Mouse (Mus musculus) lung, adult 18-20 months (tissue): ENCODE data around the gene Nck2.
"Not testable (repeated sequence)": the region's sequence is repeated elsewhere in the genome, so short reads cannot be mapped to it uniquely, and the experiment has no call there.

Experiments used
- DNase-seq, 2 experiments: peaks; one replicate each; pipeline ENCODE4 v3.0.0; 2022; ENCODE audit warnings: mixed read lengths in 2 of 2

Nck2 gene

DNA sequence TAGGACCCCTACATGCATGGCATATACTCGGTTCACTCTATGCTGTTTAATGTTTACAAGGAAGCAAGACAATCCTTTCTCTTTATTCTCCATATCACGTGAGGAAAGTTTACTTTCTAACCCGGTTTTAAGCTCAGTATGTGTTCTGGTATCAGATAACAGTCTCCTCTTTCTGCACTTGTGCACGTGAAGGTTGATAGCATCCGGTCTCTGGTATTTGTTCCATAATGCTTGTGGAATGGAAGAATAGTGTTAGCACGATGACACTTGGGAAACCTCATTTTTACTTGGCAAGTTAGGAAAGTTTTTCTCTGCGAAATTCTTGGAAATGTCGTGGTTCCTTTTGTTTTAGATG lies 58.4 kb downstream of the Nck2 start:
- DNase-seq: no peak

DNA sequence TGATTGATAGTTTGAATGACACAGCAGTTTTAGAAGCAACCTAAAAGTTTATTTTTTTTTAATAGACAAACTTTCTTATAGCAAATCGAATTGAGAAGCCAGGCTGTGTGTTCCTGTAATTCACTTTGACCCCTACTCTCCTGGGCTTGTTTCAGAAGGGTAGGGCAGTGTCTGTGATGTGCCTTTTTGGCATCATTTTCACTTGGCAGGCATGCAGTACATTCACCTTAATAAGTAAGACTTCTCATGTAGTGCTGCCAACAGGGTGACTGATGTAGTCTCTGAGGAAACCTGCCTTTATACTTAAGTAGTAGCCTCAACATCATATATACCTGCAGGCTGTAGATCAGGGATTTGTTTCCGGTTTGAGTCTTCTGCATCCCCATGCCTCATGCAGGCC lies 58.9 kb downstream of the Nck2 start:
- no peak for DNase-seq

DNA sequence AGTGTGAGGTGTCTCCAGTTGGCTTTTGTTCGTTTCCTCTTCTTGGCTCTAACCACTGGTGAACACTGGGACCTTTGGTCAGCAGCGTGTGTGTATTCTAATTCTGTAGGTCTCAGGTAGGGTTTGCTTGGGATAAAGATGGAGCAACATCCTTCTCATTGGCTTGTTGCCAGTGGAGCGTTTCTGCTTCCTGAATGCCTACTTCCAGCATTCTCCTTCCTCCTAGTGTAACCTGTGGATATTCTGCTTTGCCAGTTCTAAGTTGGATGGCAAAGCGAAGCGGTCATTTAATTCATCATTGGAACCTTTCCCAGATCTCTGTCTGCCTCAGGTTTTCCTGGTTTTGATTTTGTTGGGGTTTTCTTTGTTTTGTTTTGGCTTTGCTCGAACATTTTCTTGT lies 59.3 kb downstream of the Nck2 start:
- no peak for DNase-seq

DNA sequence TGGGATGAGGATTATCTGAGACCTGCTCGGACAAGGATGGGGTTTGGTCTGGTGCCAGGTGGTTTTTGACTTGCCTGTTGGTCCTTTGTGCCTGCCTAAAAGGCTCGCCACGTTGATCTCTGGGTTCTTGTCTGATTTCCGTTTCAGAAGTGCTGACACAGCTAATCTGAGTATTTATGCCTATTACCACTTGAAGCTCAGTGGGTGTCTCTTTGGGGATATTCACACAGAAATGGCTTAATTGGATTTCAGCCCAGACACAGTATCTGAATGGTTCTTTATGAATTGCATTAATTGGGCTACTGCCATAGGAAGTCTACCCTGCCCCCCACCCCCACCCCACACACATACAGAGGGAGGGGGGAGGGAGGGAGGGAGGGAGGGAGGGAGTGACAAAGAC lies 59.9 kb downstream of the Nck2 start:
- no peak for DNase-seq

DNA sequence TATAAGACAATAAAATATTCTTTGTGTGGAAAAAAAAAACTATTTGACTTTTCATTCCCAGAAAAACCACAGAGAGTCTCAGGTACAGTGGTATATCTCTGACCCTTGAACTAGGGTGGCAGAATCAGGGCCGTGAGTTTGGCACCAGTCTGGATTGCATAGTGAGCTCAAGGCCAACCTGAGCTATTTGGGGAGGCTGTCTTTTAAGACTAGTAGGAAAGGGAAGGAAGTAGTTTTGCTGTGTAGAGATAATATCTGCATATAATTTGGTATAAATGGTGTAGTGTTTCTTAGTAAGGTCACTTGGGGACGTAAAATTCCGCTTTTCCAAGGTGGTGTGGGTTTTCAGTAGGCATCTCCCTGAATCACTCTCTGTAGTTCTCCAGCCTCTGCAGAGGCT lies 62.3 kb downstream of the Nck2 start:
- no peak for DNase-seq

DNA sequence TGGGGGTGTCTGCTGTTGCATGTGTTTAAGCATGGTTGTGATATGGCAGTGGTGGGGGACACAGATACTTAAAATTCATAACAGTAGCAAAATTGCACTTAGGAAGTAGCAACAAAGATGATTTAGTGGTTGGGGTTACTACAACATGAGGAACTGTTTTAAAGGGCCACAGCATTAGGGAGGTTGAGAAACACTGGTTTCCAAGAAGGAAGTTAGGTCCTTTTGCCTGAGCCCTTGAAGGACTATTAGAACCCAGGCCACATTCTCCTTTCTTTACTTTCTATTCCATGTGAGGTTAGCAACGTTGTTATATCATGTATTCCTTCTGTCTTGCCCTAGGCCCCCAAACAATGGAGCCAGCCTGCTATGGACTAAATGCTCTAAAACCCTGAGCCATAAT lies 63.4 kb downstream of the Nck2 start:
- DNase-seq: no peak

DNA sequence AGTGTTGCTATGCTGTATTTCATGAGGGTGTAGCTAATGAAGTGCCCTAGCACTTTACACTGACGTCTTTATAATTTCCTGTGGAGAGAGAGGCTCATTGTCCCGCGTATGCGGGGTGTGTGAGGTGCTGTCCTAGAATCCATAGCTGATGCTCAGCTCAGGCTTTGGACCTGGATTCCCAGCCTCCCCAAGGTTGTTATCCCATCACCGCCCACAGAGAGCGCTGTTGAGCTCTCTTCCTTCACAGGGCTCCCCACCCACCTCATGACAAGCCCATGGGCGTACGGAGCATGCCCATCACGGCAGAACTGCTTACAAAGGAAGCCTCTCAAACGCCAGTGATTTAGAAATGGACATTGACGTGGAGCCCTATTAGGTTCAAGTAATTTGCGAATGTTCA lies 66.9 kb downstream of the Nck2 start:
- DNase-seq: no peak

DNA sequence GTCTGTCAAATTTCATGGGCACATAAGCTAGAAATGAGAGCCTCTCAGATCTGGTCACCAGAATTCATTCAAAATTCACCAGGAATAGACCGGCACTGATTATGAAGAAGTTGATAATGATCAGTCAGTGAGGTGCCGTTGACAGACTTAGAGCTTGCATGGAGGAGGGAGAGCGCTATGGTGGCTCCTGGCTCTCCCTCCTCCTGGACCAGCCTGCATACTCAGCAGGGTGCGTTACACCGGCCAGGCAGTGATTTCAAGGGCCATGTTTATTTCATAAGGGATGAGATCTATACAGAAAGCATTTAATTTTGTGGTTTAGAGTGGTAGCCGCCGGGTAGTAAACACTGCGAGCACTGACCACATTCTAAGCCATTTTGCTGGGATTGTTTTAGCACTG lies 67.3 kb downstream of the Nck2 start:
- DNase-seq: no peak

DNA sequence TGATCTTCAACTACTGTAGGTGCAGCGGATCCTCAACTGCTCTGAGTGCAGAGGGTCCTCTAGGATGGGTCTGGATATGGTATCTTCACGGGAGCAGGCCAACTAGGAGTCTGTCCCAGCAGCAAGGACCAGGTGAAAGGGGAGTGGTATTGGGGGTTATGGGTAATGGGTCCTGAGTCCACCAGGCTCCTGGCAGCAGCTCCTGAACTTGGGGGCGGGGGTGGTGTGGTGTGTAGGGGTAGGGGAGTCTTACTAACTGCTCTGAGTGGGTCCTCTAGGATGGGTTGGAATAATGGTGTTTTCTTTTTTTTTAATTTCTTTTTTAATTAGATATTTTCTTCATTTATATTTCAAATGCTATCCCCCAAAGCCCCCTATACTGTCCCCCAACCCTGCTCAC lies 73.0 kb downstream of the Nck2 start:
- no peak for DNase-seq

DNA sequence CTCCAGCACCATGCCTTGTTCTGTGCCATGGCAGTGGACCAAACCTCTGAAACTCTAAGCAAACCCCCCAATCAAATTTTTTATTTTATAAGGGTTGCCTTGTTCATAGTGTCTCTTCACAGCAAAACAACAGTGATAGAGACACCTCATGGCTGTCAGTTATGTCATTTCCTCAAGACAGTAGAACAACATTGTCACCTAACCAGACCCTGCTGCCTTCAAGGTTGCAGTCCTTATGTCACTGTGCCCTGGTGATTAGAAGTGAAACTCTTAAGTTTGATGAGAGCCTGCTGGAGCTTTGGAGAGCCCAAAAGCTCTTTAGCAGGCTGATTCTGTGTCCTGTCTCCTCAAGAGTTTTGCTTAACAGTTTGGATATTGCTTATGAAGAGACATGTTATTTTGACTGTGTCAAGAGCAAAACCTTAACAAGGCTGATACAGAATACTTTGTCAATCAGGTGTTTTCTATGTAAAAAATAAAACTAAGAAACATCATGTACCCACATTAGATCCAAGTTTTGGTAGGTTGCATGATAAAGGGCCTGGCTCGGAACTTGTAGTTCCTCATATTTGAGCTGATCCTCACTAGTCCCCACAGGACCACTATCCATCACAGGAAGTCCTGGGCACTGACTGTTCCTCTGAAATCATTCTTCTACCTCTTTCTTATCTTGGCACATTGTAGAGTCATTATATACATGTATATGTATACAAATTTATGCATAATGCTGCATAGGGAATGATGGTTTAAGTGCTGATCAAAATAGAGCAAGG lies 76.0 kb downstream of the Nck2 start:
- DNase-seq: no peak

DNA sequence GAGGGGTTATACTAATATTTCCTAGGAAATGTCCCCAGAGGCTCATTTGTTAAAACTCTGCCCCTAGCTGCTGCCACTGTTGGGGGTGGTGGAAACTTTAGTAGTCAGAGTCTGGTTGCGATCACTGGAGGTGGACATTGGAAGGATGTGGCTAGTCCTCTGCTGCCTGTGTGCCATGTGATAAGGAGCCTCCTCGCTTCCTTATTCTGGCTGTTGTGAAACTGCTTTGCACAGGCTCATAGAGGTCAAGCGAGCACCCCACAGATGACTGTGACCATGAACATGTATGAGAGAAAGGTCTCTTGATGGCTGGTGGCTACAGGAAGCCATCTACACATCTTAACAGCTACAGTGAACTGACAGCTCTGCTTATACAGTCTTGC lies 76.6 kb downstream of the Nck2 start:
- DNase-seq: no peak

DNA sequence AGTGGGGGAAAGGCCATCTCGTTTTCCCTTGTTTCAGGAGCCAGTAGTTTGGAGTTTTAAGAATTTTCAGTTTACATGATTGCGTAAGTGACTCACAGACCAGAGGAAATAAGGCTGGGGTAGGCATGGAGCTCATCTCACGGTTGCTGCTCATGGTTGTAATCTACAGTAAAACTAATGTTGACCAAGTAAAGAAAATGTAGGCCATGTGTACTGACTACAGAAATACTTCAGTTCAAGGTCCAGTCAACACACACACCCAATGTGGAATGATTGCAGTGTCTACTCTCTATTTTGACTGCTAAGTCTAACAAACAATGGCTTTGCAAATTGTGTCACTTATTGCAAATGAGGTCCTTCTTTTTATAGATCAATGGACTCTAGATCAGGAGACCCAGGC lies 77.1 kb downstream of the Nck2 start:
- no peak for DNase-seq

DNA sequence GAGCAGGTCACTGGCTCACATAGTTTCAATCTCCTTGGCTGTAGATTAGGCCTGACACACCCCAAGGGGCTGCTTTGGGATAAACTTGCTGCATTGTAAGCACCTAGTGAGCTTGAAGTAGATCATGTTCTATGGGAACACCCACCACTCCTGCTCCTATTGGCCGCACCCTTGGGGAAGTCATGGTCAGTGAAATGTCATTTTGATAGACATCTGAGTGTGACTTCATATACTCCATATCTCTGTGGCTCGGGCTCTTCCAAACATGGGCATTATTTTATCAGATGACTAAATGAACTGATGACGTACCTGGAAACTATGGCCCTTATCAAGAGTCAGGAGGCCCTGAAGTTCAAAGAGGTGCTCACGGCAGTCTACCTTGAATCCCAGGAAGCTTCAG lies 77.6 kb downstream of the Nck2 start:
- DNase-seq: no peak

DNA sequence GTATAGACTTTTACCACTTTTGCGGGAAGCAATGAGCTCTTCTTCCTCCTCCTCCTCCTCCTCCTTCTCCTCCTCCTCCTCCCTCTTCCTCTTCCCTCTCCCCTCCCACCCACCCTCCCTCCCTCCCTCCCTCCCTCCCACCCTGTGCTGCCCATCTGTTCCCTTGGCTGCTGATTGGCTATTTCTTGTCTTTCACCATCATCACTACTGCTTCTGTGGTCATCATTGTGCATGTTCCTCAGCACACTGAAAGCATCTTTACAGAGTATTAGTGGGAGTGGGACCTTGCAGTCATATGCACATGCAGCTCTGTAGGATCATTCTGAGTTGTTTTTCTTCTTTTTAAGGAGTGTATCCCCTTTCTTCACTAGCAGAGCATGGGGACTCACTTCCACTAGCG lies 78.6 kb downstream of the Nck2 start:
- no peak for DNase-seq

DNA sequence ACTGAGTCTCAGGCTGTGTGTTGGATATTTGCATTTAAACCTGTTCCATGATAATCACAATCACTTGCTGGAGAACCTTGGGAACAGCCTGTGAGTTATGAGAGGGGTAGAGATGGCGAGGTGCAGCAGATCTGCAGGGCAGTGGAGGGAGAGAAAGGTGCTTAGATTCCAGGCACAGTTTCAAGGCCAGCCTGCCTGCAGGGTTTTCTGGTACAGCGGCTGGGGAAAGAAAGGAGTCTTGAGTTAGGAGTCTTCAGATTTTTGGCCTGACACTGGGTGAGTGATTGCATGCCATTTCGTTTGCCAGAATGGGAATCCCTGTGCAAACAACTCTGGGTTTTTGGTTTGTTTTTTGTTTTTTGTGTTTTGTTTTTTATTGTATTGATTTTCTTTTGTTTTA lies 80.0 kb downstream of the Nck2 start:
- DNase-seq: no peak

DNA sequence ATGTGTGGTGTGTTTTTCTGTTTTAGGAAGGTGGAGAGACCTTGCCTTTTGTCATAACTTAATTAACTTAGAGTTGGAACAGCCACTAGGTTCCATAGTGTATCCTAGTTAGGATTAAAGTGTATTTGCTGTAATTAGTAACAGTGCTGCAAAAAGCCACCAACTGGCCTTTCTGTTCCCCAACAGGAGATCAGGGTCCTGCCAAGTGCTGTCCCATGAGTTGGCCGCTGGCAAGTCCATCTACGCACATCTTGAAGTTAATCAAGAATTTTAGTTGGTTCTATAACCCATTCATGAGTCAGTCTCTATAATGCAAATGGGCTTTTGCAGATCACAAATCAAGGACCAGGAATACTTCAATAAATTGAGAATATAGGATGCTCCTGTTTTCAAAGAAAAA lies 83.9 kb downstream of the Nck2 start:
- DNase-seq: no peak

DNA sequence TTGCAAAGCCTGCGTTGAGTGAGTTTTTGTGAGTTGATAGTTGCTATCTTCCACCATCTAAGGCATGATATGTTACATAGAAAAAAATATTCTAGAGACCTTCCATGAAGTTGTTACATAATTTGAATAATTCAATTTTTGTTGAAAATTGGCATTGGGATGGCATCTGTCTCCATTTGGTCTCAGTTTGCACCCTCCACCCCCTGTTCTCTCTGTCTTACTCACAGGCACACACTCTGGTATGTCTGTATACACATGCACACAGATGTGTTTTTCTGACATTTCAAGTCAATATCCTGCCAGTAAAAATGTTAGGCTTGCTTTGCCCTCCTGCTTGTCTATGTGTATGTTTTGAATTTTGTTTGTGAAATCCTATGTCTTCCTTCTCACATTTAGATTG lies 84.7 kb downstream of the Nck2 start:
- no peak for DNase-seq

DNA sequence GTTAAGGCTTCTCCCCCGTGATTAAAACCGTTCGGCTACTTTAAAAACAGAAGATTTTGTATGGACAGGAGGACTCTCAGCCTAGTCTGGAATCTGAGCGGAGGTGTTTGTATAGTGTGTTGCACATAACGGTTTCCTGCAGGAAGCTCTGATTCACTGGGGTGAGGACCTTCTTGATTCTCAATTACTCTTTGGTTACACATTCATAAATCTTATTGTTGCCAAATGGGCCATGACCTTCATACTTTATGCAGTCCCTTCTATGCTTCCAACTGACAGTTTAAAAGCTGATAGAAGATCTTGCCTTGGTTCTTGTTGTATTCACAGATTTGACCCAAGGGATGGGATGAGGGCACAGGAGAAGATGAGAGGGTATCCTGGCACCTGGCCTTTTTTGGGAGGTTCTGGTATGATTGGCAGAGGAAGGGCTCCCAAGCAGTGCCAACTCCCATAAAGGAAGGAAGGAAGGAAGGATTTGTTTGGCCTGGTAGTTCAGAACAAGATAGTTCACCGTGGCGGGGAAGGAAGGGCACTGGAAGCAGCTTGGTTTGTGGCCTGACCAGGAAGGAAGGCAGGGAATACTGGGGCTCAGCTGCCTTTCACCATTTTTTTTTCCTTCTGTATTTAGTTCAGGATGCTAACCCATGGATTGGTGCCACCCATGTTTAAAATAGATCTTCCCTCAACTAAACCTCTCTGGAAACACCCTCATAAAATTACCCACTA lies 86.1 kb downstream of the Nck2 start:
- peak in 1 of 2 experiments; percentile 28 for DNase-seq

DNA sequence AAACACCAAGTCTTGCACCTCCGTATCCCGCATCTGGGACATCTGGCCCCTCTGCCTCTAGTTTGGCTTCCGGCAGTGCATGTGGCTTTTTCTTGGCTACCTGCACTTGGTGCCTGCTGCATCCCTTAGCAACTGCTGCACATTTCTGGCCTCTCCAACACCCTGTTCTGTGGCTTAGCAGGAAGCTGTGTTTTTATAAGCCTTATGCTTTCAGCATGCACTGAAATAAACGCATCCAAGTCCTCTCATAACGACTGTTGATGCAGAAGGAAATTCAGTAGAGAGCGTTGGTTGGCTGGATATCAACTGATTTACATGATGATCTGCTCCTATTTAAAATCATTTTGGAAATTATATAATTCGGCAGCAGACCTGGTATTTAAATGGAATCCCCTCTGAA lies 86.9 kb downstream of the Nck2 start:
- DNase-seq: no peak

DNA sequence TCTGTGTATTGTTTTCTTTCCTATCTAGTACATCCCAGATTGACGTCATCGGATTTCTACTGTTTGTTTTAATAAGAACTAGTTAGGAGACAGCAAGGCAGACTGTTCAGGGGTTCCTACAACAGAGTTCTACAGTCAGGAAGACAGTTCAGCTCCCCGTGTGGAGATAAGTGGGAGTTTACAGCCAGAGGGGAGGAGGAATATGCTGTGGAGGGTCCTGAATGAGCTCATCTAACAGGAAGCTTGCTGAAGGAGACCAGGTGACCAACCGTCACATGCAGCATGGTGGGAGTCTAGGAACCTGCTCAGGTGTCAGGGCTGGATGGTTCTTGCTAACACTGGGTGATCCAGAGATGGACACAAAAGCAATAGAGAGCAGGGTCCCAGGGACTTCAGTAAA lies 87.9 kb downstream of the Nck2 start:
- no peak for DNase-seq

DNA sequence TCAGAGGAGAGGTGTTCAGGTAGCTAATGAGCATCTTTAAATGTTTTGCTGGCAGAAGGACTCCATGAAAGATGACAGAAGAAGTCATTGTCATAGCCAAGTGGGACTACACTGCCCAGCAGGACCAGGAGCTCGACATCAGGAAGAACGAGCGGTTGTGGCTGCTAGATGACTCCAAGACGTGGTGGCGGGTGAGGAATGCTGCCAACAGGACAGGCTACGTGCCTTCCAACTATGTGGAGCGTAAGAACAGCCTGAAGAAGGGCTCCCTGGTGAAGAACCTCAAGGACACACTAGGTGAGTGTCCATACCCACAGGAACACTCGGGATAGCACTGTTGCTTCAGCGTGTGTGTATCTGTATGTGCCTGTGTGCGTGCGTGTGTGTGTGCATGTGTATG lies 89.1 kb downstream of the Nck2 start:
- not testable (repeated sequence) for DNase-seq

DNA sequence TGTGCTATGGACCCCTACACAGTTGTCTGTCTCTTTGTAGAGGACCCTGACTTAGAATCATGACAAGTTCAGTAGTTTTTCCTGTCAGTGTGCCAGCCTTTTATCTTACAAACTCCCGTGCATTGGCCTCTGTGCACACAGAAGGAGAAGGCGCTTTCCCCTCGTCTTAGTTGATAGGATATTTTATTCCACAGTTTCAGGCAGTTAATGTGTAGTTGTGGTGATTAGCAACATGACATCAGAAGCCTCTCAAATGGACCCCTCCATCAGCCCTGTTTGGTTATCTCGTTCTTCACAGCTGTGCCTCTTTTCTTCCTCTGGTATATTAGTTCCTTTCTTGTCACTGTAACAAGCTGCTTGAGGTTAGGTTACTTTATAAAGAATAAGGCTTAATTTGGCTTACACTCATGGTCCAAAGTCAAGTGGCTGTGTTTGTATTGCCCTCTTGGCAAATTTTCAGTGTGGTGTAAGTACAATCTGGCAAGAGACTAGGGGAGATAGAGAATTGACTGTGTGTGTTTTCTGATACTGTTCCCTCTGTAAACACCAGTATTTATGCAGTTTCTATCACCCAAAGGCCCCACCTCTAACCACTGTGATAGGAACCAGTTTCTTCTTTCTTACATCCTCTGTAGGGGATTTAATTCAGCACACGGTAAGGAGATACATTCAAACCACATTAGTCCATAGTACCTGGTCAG lies 89.8 kb downstream of the Nck2 start:
- no peak for DNase-seq

DNA sequence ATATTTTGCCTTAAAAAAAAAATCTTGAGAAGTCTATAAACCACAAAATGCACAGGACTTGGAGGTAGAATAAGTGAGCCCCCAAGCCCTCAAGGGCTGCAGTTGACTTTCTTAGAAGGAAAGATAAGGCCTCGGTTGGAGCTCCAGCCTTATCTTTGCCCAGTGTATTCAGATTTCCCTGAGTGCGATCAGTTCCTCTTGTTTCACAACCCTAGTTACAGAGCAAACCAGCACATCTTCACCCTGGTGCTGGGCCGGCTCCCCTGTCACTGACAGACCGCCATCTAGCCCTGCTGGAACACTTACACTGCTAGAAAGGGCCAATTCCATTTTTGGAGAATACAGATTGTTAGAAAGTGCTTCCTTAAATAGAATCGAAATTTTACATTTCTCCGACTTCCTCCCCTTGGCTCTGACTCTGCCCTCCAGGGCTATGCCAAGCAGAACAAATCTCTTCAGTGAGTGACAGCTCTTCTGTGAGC lies 91.2 kb downstream of the Nck2 start:
- DNase-seq: no peak

DNA sequence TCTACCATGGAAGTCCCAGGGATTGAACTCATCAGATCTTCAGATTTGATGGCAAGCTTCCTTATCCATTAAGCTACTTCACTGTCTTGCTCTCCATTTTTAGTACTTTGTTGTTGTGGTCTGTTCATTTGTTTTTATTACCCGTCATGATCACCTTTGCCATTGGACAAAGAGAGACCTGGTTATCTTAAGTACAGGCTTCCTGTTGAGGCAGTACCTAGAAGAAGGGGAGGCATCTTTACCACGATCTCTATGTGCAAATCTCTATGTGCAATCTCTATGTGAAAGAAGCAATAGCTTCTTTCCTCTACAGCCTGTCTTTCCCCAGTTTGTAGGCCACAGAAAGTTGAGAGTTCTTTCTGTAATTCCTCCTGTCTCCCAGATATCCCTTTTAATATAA lies 91.9 kb downstream of the Nck2 start:
- no peak for DNase-seq
